Mouse (Mus musculus) embryonic facial prominence, embryonic 13.5 days (tissue): ENCODE results near the gene Idh3g. TPM values are rescaled to one million over a fixed set of nuclear protein-coding genes. Genes with fewer than 3 reads are reported as not detected.

Experiments
- ATAC-seq: fragments of 200-750 bp; cut with Nextera tagmentation; 2 replicates; pipeline ENCODE4 v1.8.0; 2017; ENCODE audit warnings: low read depth; ENCODE audit not compliant: insufficient number of reproducible peaks, insufficient read depth, low FRiP score, low TSS enrichment
- H3K27ac ChIP-seq: fragments of 300-500 bp; sonication (generic); 2 replicates; pipeline ENCODE4 v1.5.1; 2015; ENCODE audit warnings: moderate library complexity, mild to moderate bottlenecking, inconsistent platforms
- H3K27me3 ChIP-seq: fragments of 300-500 bp; sonication (generic); 2 replicates; pipeline ENCODE4 v1.6.1; 2015; ENCODE audit warnings: mild to moderate bottlenecking, inconsistent platforms
- H3K36me3 ChIP-seq: fragments of 300-500 bp; sonication (generic); 2 replicates; pipeline ENCODE4 v1.6.1; 2015; ENCODE audit warnings: mild to moderate bottlenecking, inconsistent platforms
- H3K4me1 ChIP-seq: fragments of 300-500 bp; sonication (generic); 2 replicates; pipeline ENCODE4 v1.6.1; 2015; ENCODE audit warnings: inconsistent platforms
- H3K4me2 ChIP-seq: fragments of 300-500 bp; sonication (generic); 2 replicates; pipeline ENCODE4 v1.6.1; 2015; ENCODE audit warnings: moderate library complexity, mild to moderate bottlenecking, inconsistent platforms
- H3K4me3 ChIP-seq: fragments of 300-500 bp; sonication (generic); 2 replicates; pipeline ENCODE4 v1.5.1; 2015; ENCODE audit warnings: mild to moderate bottlenecking, inconsistent platforms
- H3K9ac ChIP-seq: fragments of 300-500 bp; sonication (generic); 2 replicates; pipeline ENCODE4 v1.6.1; 2015; ENCODE audit warnings: mild to moderate bottlenecking, inconsistent platforms
- H3K9me3 ChIP-seq: fragments of 300-500 bp; sonication (generic); 2 replicates; pipeline ENCODE4 v1.6.1; 2016; ENCODE audit warnings: inconsistent platforms
- whole genome bisulfite sequencing: fragments of 180-500 bp; shearing (Covaris S2); methylation state at CpG from one replicate; pipeline ENCODE4 v1.1.7; 2015; ENCODE audit warnings: mixed read lengths; 5-methylcytosine and 5-hydroxymethylcytosine counted together
- polyA plus RNA-seq: library from polyadenylated mRNA; unstranded; fragments of >200 nt; fragmentation: Nextera tagmentation; extraction: Ambion mirVana; gene quantifications from 2 replicates; pipeline ENCODE4 v1.2.1, GENCODE M21; 2015

Gene Idh3g
- polyA plus RNA-seq = 204 and 207 TPM in 2 replicates

DNA sequence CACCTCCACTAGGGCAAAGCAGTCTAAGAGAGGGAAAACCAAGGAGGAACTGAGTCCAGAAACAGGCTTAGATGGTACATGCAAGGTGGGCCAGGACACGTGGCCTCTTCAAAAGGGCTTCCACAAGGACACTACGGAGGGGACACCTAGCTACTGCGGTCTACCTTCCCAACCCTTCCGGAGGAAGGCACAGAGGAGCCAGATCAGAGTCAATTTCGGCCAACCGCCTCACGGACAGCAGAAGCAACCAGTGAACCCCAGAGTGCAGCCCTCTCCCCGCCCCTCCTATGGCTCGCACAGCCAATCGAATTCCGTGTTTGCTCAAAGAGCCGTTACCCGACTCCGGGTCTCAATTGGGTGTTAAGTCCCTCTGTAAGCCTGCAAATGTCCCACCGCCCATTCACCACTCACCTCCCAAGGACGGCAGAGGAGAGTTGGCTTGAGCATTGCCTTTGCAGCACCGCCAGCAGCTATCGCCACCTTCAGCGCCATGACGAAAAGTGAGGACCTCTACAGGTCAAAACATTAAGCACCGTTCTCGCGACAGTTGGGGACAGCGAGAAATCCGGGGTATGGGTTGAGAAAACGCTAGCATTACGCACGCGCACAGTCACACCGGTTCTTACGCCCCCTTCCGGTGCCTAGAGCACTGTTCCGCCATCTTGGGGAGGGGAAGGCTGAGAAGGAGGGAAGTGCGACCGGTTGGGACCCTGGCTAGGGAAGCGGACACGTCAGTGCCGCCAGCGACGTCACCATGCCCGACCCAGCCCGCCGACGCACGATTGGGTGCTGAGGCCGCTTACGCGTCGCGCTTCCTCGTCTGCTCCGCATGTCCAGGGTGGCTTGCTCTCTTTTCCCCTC is at the start of gene Idh3g, which contains the start of gene Ssr4:
TSS of gene Idh3g (minus strand) at position 534 of the 861 bp plus-strand sequence.
TSS of gene Ssr4 (plus strand) at position 665 of the 861 bp plus-strand sequence.
- Histone ChIP-seq H3K36me3 (0 out of 2 replicates have a peak, but pooled peaks cover 13% of the 10 kb centered on the region), H3K4me1 (peaks cover 8% of the 10 kb centered on the region; the same call in 1 of the 2 replicates), H3K4me2 (peak within 1 kb of the TSS; percentile 68), H3K9me3 (no peaks in the 10 kb centered on the region), H3K27me3 (peaks cover 4% of the 10 kb centered on the region; the same call in 1 of the 2 replicates), H3K9ac (peak within 1 kb of the TSS; percentile 77), H3K27ac (peak within 1 kb of the TSS; percentile 88), H3K4me3 (peak within 1 kb of the TSS; percentile 59)
- ATAC-seq = peak; percentile 94
- 23% methylated on average over 52 of the region's 52 CpGs for WGBS

DNA sequence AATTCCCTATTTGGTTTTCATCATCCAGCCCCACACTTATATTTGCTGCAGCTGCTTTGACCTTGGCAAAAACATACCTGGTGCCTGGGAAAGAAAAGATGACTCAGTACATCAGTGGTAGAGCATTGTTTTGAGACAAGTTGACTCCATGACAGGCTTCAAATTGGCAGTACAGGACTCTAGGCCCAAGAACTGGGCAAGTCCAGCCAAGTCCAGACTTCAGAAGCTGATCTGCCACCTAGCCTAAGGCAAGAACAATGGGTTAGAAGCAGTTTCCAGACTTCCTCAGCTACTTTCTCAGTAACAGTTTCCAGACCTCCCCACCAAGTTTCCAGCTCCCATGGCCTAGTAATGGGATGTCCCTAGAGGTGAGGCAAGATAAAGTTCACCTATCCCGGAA is 49.0 kb upstream of the Idh3g start:
- 88% methylated on average over 1 of the region's 1 CpGs for WGBS
- no peak overlapping the region for H3K9ac ChIP-seq

DNA sequence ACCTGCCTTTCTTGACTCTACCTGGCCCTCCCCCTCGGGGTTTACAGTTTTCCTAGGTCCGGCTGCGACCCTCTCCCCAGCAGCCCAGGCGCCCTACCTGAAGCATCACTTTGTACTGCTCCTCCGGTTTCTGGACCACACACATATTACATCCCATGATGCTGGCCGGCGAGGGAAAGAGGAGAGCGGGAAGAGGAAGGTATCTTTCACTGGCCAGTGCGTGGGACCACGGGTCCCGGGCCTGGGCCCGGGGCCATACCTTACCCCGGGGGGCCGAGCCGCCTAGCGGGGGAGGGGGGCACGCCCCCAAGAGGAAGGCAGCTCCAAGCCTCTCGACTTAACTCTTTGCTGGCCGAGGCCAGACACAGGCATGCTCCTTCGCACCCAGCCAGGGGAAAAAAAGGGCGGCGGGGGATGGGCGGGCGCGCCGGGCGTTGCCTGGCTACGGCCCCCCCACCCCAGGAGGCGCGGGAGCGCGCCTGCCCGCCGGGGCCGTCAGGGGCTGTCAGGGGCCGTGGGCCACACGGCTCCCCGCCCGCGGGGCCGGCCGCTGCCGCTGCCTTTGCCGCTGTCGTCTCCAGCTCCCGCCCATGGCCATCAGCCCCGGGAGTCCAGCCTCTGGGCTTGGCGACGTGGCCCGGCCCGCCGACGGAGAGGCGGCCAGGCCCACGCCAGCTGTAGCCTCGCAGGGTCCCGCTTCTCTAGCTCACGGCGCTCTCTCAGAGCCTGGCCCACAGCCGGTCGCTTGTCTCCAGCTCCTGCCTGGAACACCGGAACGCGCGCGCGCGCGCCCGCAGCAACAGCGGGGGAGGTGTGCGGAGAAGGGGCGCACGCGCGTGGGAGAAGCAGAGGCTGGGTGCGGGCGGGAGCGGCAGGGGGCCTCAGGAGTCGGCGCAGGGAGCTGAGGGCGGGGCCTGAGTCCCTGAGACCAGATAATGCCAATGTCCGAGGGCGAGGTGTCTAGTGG is 37.8 kb upstream of the Idh3g start, which contains the start of gene Pdzd4:
TSS of gene Pdzd4 (minus strand) at position 785 of the 967 bp plus-strand sequence.
- H3K4me2 ChIP-seq = peak within 1 kb of the TSS; percentile 69
- peaks cover 4% of the 10 kb centered on the region; the same call in 1 of the 2 replicates for H3K4me1 ChIP-seq
- 26% methylated on average over 75 of the region's 84 CpGs for WGBS
- peak within 1 kb of the TSS; percentile 82 for H3K9ac ChIP-seq
- peak; percentile 68 for ATAC-seq
- peaks cover 14% of the 10 kb centered on the region for H3K27me3 ChIP-seq
- H3K4me3 ChIP-seq = peak within 1 kb of the TSS; percentile 64
- H3K27ac ChIP-seq = peak within 1 kb of the TSS; percentile 66
- H3K9me3 ChIP-seq = no peaks in the 10 kb centered on the region
- H3K36me3 ChIP-seq = no peaks in the 10 kb centered on the region

More for the DNA sequence above, 49.0 kb upstream of the Idh3g start:
- no peak overlapping the region for H3K27ac ChIP-seq
- no peaks in the 10 kb centered on the region for H3K4me1 ChIP-seq
- H3K4me3 ChIP-seq = no peak overlapping the region
- H3K9me3 ChIP-seq = no peaks in the 10 kb centered on the region
- no peaks in the 10 kb centered on the region for H3K27me3 ChIP-seq
- ATAC-seq = no peak
- H3K36me3 ChIP-seq = no peaks in the 10 kb centered on the region
- H3K4me2 ChIP-seq = no peak overlapping the region

DNA sequence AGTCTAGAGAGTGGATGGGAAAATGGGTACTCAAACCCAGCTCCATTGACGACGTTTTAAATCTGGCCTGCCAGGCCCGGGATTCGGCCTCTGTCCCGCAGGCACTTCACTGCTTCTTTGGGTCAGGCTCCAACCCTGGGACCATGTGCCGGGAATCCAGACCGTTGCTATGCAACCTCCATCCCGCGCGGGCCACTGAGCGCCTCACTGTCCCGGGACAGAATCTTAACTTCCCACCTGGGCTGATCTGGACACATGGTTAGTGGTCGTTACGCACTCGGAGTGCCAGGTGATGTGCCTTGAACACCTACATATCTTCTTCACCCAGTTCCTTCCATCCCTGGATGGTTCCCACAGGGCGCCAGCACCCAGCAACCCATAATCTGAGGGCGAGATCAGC is 37.0 kb upstream of the Idh3g start:
- Histone ChIP-seq H3K4me1 (peaks cover 4% of the 10 kb centered on the region; the same call in 1 of the 2 replicates), H3K36me3 (no peaks in the 10 kb centered on the region), H3K4me2 (peak overlapping the region; percentile 69), H3K4me3 (peak overlapping the region; percentile 64), H3K9ac (peak overlapping the region; percentile 82), H3K9me3 (no peaks in the 10 kb centered on the region), H3K27me3 (peaks cover 14% of the 10 kb centered on the region), H3K27ac (no peak overlapping the region)
- 25% methylated on average over 17 of the region's 17 CpGs for WGBS
- no peak for ATAC-seq

DNA sequence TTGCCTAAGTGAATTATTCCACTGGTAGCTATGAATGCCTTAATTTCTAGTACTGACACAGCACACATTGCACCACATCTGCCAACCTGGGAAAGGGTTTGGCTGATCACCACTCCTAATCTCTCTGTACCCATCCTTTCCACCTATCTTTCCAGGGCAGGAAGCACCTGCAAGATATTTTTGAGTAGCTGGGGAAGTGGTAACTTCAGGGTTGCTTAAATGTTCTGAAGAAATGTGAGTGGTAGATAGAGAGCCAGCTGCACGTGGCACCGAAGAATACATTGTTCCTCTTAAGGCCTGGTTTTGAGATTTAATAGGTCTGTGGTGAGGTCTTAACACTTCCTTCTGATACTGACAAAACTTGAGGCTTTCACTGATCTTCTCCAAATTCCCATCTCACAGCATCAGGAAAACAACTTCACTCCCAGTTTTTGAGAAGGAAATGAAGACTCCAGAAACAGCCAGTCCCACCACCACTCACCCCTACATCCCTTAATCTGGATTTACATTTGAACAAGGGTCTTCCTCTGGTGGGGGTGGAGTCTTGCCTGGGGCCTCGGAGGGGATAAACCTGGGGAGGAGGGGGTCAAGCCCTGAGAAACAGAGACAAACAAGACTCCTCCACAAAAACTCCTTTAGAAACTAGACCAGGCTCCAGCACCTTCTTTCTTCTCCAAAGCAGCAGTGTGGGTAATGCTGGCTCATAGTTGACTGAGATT is 30.1 kb upstream of the Idh3g start:
- Histone ChIP-seq H3K36me3 (no peaks in the 10 kb centered on the region), H3K4me1 (no peaks in the 10 kb centered on the region), H3K4me2 (no peak overlapping the region), H3K9me3 (no peaks in the 10 kb centered on the region), H3K27ac (no peak overlapping the region), H3K9ac (no peak overlapping the region), H3K27me3 (no peaks in the 10 kb centered on the region), H3K4me3 (no peak overlapping the region)
- no peak for ATAC-seq
- WGBS = 51% methylated on average over 3 of the region's 3 CpGs

DNA sequence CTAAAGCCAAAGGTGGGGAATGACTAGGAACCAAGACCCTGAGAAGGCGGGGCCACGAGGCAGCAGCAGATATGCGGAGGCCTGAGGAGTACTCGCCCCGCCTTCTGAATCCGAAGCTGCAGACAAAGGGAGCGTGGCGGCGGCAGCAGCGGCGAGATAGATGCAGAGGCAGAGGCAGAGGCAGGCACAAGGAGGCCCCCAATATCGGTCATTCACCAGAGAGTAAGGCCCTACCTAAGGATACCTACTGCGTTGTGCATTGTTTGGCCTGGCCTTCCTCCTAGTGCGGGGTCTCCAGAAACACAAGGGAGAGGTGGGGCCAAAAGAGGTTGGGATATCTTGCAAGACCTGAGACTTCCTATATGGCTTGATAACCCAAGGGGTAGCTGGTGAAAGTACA is 28.4 kb upstream of the Idh3g start:
- WGBS = 20% methylated on average over 14 of the region's 14 CpGs
- ATAC-seq = no peak
- Histone ChIP-seq H3K9ac (peak overlapping the region; percentile 70), H3K27ac (no peak overlapping the region), H3K4me1 (no peaks in the 10 kb centered on the region), H3K4me2 (peak overlapping the region; percentile 54), H3K27me3 (no peaks in the 10 kb centered on the region), H3K36me3 (no peaks in the 10 kb centered on the region), H3K9me3 (no peaks in the 10 kb centered on the region), H3K4me3 (peak overlapping the region; percentile 39)

DNA sequence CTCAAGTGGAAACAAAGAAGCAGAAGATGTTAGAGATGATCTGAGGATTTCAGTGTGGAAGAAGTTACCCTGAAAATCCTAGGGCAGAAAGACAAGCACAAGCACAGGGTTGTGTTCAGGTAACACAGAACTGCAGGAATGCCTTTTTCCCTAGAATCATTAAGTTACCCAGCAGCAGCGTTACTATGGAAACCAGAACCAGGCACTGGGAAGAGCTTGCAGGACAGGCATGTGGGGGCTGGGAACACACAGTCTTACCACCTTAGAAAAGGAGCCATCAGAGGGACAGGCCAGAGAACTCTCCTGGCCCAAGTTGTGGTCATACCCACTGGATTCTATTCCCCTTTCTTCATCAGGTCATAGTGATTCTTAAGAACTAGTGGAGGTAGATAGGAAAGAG is 19.1 kb upstream of the Idh3g start:
- no peak for ATAC-seq
- no peaks in the 10 kb centered on the region for H3K9me3 ChIP-seq

DNA sequence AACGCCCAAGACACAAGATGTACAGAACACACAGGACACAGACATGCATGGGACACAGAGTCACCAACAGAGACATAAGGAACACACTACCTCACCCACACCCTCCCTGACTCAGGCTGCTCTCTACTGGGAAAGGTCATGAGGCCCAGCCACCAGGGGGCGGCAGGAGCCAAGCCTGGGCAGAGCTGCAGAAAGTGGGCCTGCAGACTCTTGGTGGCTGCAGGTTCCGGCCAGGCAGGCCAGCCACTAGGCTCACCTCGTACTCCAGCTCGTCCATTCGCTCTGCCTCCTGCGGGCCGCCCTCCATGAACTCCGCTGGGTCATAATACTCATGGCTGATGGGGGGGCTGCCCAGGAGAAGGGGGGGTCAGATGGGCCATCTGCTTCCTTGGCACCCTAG is 11.8 kb upstream of the Idh3g start:
- no peaks in the 10 kb centered on the region for H3K9me3 ChIP-seq
- no peak for ATAC-seq
- 37% methylated on average over 9 of the region's 9 CpGs for WGBS
- H3K4me2 ChIP-seq = no peak overlapping the region
- H3K9ac ChIP-seq = no peak overlapping the region
- no peak overlapping the region for H3K4me3 ChIP-seq
- H3K27ac ChIP-seq = no peak overlapping the region
- H3K4me1 ChIP-seq = no peaks in the 10 kb centered on the region
- H3K36me3 ChIP-seq = peaks cover 12% of the 10 kb centered on the region
- 0 out of 2 replicates have a peak, but pooled peaks cover 3% of the 10 kb centered on the region for H3K27me3 ChIP-seq

More for the DNA sequence above, 19.1 kb upstream of the Idh3g start:
- H3K27me3 ChIP-seq = 0 out of 2 replicates have a peak, but pooled peaks cover under 1% of the 10 kb centered on the region
- H3K36me3 ChIP-seq = no peaks in the 10 kb centered on the region
- no peaks in the 10 kb centered on the region for H3K4me1 ChIP-seq
- no peak overlapping the region for H3K4me3 ChIP-seq
- no peak overlapping the region for H3K27ac ChIP-seq
- no peak overlapping the region for H3K9ac ChIP-seq
- no peak overlapping the region for H3K4me2 ChIP-seq
- 63% methylated on average over 1 of the region's 1 CpGs for WGBS

DNA sequence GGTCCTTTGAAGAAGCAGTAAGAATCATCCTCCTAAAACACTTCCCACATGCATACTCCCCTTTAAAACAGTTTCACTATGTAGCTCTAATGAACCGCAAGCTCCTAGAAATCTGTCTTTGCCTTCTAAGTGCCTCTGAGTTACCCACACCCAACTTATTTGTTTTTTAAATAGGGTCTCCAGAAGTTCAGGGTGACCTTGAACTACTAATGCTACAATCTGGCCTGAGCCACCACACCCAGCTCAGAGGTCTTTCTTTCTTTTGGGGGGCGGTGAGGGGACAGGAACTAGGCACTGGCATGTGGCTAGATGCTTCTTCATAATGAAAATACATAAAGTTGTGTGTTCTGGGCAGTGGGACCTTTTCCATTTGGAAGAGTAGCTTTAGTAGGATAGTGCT is 10.8 kb upstream of the Idh3g start:
- no peak overlapping the region for H3K9ac ChIP-seq
- WGBS = 84% methylated on average over 2 of the region's 2 CpGs
- ATAC-seq = no peak

DNA sequence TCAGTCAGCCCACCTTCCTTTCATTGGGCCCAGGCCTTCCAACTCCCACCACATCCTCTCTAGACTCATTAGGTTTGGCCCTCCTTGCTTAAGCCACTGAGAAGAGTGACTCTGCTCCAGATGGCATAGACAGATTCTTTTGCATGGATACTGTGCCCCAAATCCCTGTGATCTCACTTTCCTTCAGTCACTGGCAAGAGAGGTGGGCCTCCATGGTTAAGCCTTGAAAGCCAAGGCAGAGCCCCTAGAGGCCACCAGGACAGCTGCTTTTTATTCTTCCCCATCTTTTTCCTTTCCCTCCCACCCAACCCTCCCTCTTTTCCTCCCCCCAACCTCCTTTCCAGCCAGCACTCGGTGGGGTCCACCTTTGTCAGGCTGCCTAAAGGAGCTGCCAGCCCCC is 6.8 kb upstream of the Idh3g start:
- ATAC-seq = no peak

More for the DNA sequence above, 10.8 kb upstream of the Idh3g start:
- Histone ChIP-seq H3K9me3 (no peaks in the 10 kb centered on the region), H3K4me3 (no peak overlapping the region), H3K36me3 (peaks cover 12% of the 10 kb centered on the region), H3K27ac (no peak overlapping the region), H3K4me1 (no peaks in the 10 kb centered on the region), H3K27me3 (0 out of 2 replicates have a peak, but pooled peaks cover 3% of the 10 kb centered on the region), H3K4me2 (no peak overlapping the region)

More for the DNA sequence above, 6.8 kb upstream of the Idh3g start:
- Histone ChIP-seq H3K4me2 (no peak overlapping the region), H3K36me3 (peaks cover 25% of the 10 kb centered on the region), H3K27me3 (no peaks in the 10 kb centered on the region), H3K4me3 (no peak overlapping the region), H3K9me3 (no peaks in the 10 kb centered on the region), H3K9ac (no peak overlapping the region), H3K4me1 (peaks cover 2% of the 10 kb centered on the region; the same call in 1 of the 2 replicates), H3K27ac (peak overlapping the region; percentile 57; the same call in 1 of the 2 replicates)
- 30% methylated on average over 1 of the region's 1 CpGs for WGBS
